Mouse (Mus musculus) cerebellum, adult 2 months (tissue): ENCODE results near the gene Zbtb17. TPM values are rescaled to one million over a fixed set of nuclear protein-coding genes. Genes with fewer than 3 reads are reported as not detected.

Source experiments
- DNase-seq, 2 experiments: peaks; one replicate each; pipeline ENCODE4 v3.0.0; 2021
- H3K27ac ChIP-seq: fragments of 200-500 bp; 2 replicates; pipeline ENCODE4 v1.5.1; 2012; ENCODE audit warnings: low read length, control low read depth, inconsistent platforms; ENCODE audit not compliant: insufficient read depth
- H3K27me3 ChIP-seq: fragments of 200-500 bp; 2 replicates; pipeline ENCODE4 v1.6.1; 2012; ENCODE audit warnings: inconsistent platforms, mild to moderate bottlenecking, low read length, moderate library complexity; ENCODE audit not compliant: control insufficient read depth, insufficient read depth
- H3K4me1 ChIP-seq: fragments of 200-500 bp; 2 replicates; pipeline ENCODE4 v1.6.1; 2011; ENCODE audit warnings: low read length; ENCODE audit not compliant: control insufficient read depth, insufficient read depth
- H3K4me3 ChIP-seq: fragments of 200-500 bp; replicated peaks from 2 replicates; pipeline ENCODE3; 2011; ENCODE audit warnings: mild to moderate bottlenecking, low read depth, low read length, control low read depth; ENCODE audit not compliant: insufficient read depth
- CTCF ChIP-seq: fragments of 200-500 bp; IDR thresholded peaks from 2 replicates; pipeline ENCODE4 v1.5.1; 2011; ENCODE audit warnings: low read depth, mild to moderate bottlenecking, control low read depth, low read length, moderate library complexity, borderline replicate concordance; ENCODE audit not compliant: insufficient read depth
- POLR2A ChIP-seq: fragments of 200-500 bp; IDR thresholded peaks from 2 replicates; pipeline ENCODE4 v1.6.1; 2011; ENCODE audit warnings: low read length, control low read depth, borderline replicate concordance; ENCODE audit not compliant: insufficient read depth
- whole genome bisulfite sequencing: fragments of 180-500 bp; shearing (Covaris S2); methylation state at CpG from one replicate; pipeline ENCODE4 v1.1.7; 2018; 5-methylcytosine and 5-hydroxymethylcytosine counted together
- polyA plus RNA-seq: library from polyadenylated mRNA; depleted of rRNA; stranded (reverse); fragments of >200 nt; gene quantifications from 2 replicates; pipeline ENCODE4 v1.2.3, GENCODE M21; 2012; rRNA removed

The Zbtb17 gene
- polyA plus RNA-seq, 1 experiment: 34.7 TPM

DNA sequence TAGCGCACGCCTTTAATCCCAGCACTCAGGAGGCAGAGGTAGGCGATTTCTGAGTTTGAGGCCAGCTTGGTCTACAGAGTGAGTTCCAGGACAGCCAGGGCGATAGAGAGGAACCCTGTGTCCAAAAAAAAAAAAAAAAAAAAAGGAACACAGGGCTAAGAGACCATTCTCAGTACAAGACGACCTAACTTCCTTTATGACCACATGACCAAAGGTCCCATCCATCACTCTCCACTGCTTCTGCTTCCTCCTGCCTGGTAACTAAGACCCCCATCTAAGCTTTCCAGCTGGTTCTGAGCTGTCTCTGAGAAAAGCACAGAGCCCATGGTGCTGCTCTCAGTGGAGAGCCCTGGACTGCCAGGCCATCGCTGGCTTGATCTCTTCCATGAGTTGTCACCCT, 67.7 kb downstream of the Zbtb17 start:
- DNase-seq: no peak
- TF ChIP-seq CTCF: no peak
- TF ChIP-seq POLR2A: no peak
- 56% methylated on average over 6 of the region's 6 CpGs for WGBS
- H3K27ac ChIP-seq: no peak overlapping the region
- peaks cover 16% of the 10 kb centered on the region for H3K4me1 ChIP-seq
- no peaks in the 10 kb centered on the region for H3K27me3 ChIP-seq
- H3K4me3 ChIP-seq: no peak overlapping the region

DNA sequence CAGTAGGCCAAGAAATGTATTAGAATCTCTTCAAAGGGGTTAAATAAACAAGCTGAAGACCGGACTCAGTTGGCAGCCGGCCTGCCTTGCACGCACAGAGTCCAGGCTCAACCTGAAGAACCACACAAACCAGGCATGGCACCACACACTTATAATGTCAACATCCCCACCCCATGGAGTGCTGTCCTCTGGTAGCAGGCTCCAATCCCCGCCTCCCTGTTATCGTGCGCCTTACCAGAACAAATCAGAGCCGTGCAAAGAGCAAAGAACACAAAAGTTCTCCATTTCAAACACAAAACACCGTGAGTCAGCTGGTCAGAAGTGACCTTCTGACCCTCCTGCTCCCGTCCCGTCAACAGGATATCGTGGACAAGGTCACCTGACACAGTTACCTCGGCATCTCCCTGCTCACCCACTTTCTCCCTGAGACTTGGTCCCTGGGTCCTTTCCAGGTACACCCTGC, 69.8 kb downstream of the Zbtb17 start:
- TF ChIP-seq POLR2A (no peak), CTCF (no peak)
- no peaks in the 10 kb centered on the region for H3K27me3 ChIP-seq
- H3K4me1 ChIP-seq: peaks cover 21% of the 10 kb centered on the region
- no peak overlapping the region for H3K27ac ChIP-seq
- WGBS: 38% methylated on average over 12 of the region's 12 CpGs
- H3K4me3 ChIP-seq: no peak overlapping the region
- no peak for DNase-seq

Other genes starting within 250 kb of the Zbtb17 start
- 4.7 and 6.8 TPM in 2 replicates for gene Rsg1, start 230.7 kb upstream of the Zbtb17 start, polyA plus RNA-seq
- 14.0 and 15.0 TPM in 2 replicates for gene Arhgef19, start 205.2 kb upstream of the Zbtb17 start, polyA plus RNA-seq
- gene Epha2, start 143.4 kb upstream of the Zbtb17 start, polyA plus RNA-seq: 1.9 and 2.0 TPM in 2 replicates
- 17.9 and 18.2 TPM in 2 replicates for gene Fam131c, start 76.4 kb upstream of the Zbtb17 start, polyA plus RNA-seq
- gene Clcnka, start 45.9 kb upstream of the Zbtb17 start, polyA plus RNA-seq: 0.03 TPM in 1 of 2 replicates, not detected in the other
- gene Clcnkb, start 28.6 kb upstream of the Zbtb17 start, polyA plus RNA-seq: not detected in 2 replicates
- 0.10 and 0.16 TPM in 2 replicates for gene Hspb7, start 23.9 kb upstream of the Zbtb17 start, polyA plus RNA-seq
- gene Srarp, start 8.5 kb upstream of the Zbtb17 start, polyA plus RNA-seq: 8.7 and 12.9 TPM in 2 replicates
- gene Spen, start 93.9 kb downstream of the Zbtb17 start, polyA plus RNA-seq: 16.6 and 18.6 TPM in 2 replicates
- 2.3 and 2.6 TPM in 2 replicates for gene Fblim1, start 161.4 kb downstream of the Zbtb17 start, polyA plus RNA-seq
- gene Tmem82, start 174.0 kb downstream of the Zbtb17 start, polyA plus RNA-seq: 0.57 and 0.73 TPM in 2 replicates
- 7.7 and 9.5 TPM in 2 replicates for gene Slc25a34, start 179.2 kb downstream of the Zbtb17 start, polyA plus RNA-seq
- 124 and 130 TPM in 2 replicates for gene Plekhm2, start 220.2 kb downstream of the Zbtb17 start, polyA plus RNA-seq
- gene Rsc1a1, start 240.9 kb downstream of the Zbtb17 start, polyA plus RNA-seq: 7.4 and 8.1 TPM in 2 replicates